Mouse (Mus musculus): Measurements from ENCODE around the gene BC051665. TPM values are rescaled to one million over a fixed set of nuclear protein-coding genes. Genes with fewer than 3 reads are reported as not detected.

The BC051665 gene
- total RNA-seq (2014; fragmentation: Nextera tagmentation): not detected in 2 replicates
- total RNA-seq (2017): not detected in 2 replicates

- ATAC-seq (replicated peaks; ENCODE audit: low FRiP score, low TSS enrichment, poor library complexity, severe bottlenecking): no peak
These were observed at the start of gene BC051665 for GRCm38 (mm10) chr13:60786264-60786663. Gene BC051665 (minus strand): TSS chr13:60786364.

- no peak for ATAC-seq (replicated peaks; ENCODE audit: low FRiP score, low TSS enrichment, poor library complexity, severe bottlenecking)
These were observed 39.9 kb upstream of the BC051665 start for GRCm38 (mm10) chr13:60826052-60826451.

- ATAC-seq (replicated peaks; ENCODE audit: low FRiP score, low TSS enrichment, poor library complexity, severe bottlenecking): no peak
These were observed 34.5 kb upstream of the BC051665 start for GRCm38 (mm10) chr13:60820486-60821175.

GRCm38 (mm10) chr13:60819469-60819868 lies 33.3 kb upstream of the BC051665 start:
- peak; percentile 65; the same call in 1 of the 2 replicates for ATAC-seq (replicated peaks; ENCODE audit: low FRiP score, low TSS enrichment, poor library complexity, severe bottlenecking)

- no peak for ATAC-seq (replicated peaks; ENCODE audit: low FRiP score, low TSS enrichment, poor library complexity, severe bottlenecking)
These were observed 27.6 kb upstream of the BC051665 start for GRCm38 (mm10) chr13:60813722-60814121.

GRCm38 (mm10) chr13:60812768-60813167 lies 26.6 kb upstream of the BC051665 start:
- ATAC-seq (replicated peaks; ENCODE audit: low FRiP score, low TSS enrichment, poor library complexity, severe bottlenecking): no peak

- ATAC-seq (replicated peaks; ENCODE audit: low FRiP score, low TSS enrichment, poor library complexity, severe bottlenecking): no peak
These were observed 23.5 kb upstream of the BC051665 start for GRCm38 (mm10) chr13:60809690-60810089.

GRCm38 (mm10) chr13:60802749-60803148 lies 16.6 kb upstream of the BC051665 start, which contains the start of gene Ctsll3:
Gene Ctsll3 (minus strand): TSS chr13:60802849.
- no peak for ATAC-seq (replicated peaks; ENCODE audit: low FRiP score, low TSS enrichment, poor library complexity, severe bottlenecking)

- no peak for ATAC-seq (replicated peaks; ENCODE audit: low FRiP score, low TSS enrichment, poor library complexity, severe bottlenecking)
These were observed 3.3 kb upstream of the BC051665 start for GRCm38 (mm10) chr13:60789466-60789865.

- no peak for ATAC-seq (replicated peaks; ENCODE audit: low FRiP score, low TSS enrichment, poor library complexity, severe bottlenecking)
These were observed 2.9 kb downstream of the BC051665 start for GRCm38 (mm10) chr13:60783301-60783700.

GRCm38 (mm10) chr13:60780534-60780933 lies 5.6 kb downstream of the BC051665 start:
- ATAC-seq (replicated peaks; ENCODE audit: low FRiP score, low TSS enrichment, poor library complexity, severe bottlenecking): no peak

GRCm38 (mm10) chr13:60761161-60761560 lies 25.0 kb downstream of the BC051665 start:
- no peak for ATAC-seq (replicated peaks; ENCODE audit: low FRiP score, low TSS enrichment, poor library complexity, severe bottlenecking)

- ATAC-seq (replicated peaks; ENCODE audit: low FRiP score, low TSS enrichment, poor library complexity, severe bottlenecking): no peak
These were observed 25.8 kb downstream of the BC051665 start for GRCm38 (mm10) chr13:60760392-60760791.

- peak; percentile 62; the same call in 1 of the 2 replicates for ATAC-seq (replicated peaks; ENCODE audit: low FRiP score, low TSS enrichment, poor library complexity, severe bottlenecking)
These were observed 27.0 kb downstream of the BC051665 start for GRCm38 (mm10) chr13:60759136-60759535.

GRCm38 (mm10) chr13:60757292-60757691 lies 28.9 kb downstream of the BC051665 start:
- ATAC-seq (replicated peaks; ENCODE audit: low FRiP score, low TSS enrichment, poor library complexity, severe bottlenecking): no peak

GRCm38 (mm10) chr13:60755251-60755650 lies 30.9 kb downstream of the BC051665 start:
- no peak for ATAC-seq (replicated peaks; ENCODE audit: low FRiP score, low TSS enrichment, poor library complexity, severe bottlenecking)

- no peak for ATAC-seq (replicated peaks; ENCODE audit: low FRiP score, low TSS enrichment, poor library complexity, severe bottlenecking)
These were observed 32.9 kb downstream of the BC051665 start for GRCm38 (mm10) chr13:60753216-60753615.

- ATAC-seq (replicated peaks; ENCODE audit: low FRiP score, low TSS enrichment, poor library complexity, severe bottlenecking): no peak
These were observed 35.2 kb downstream of the BC051665 start for GRCm38 (mm10) chr13:60750930-60751329.

- ATAC-seq (replicated peaks; ENCODE audit: low FRiP score, low TSS enrichment, poor library complexity, severe bottlenecking): no peak
These were observed 37.6 kb downstream of the BC051665 start for GRCm38 (mm10) chr13:60748556-60748955.

- ATAC-seq (replicated peaks; ENCODE audit: low FRiP score, low TSS enrichment, poor library complexity, severe bottlenecking): no peak
These were observed 39.0 kb downstream of the BC051665 start for GRCm38 (mm10) chr13:60747201-60747600.

- no peak for ATAC-seq (replicated peaks; ENCODE audit: low FRiP score, low TSS enrichment, poor library complexity, severe bottlenecking)
These were observed 39.9 kb downstream of the BC051665 start for GRCm38 (mm10) chr13:60746271-60746670.
